Mouse (Mus musculus) intestine, embryonic 15.5 days (tissue): ENCODE data around the gene Bhmt2. TPM values are rescaled to one million over a fixed set of nuclear protein-coding genes. Genes with fewer than 3 reads are reported as not detected.

ENCODE experiments used
- ATAC-seq: fragments of 200-750 bp; cut with Nextera tagmentation; 2 replicates; pipeline ENCODE4 v1.8.0; 2017; ENCODE audit warnings: moderate TSS enrichment, moderate library complexity
- H3K27ac ChIP-seq: fragments of 300-500 bp; sonication (generic); 2 replicates; pipeline ENCODE4 v1.5.1; 2015; ENCODE audit warnings: mild to moderate bottlenecking, inconsistent platforms
- H3K27me3 ChIP-seq: fragments of 300-500 bp; sonication (generic); replicated peaks from 2 replicates; pipeline ENCODE4 v1.6.1; 2015; ENCODE audit warnings: inconsistent platforms
- H3K36me3 ChIP-seq: fragments of 300-500 bp; sonication (generic); 2 replicates; pipeline ENCODE4 v1.6.1; 2015; ENCODE audit warnings: inconsistent platforms
- H3K4me1 ChIP-seq: fragments of 300-500 bp; sonication (generic); replicated peaks from 2 replicates; pipeline ENCODE4 v1.6.1; 2015; ENCODE audit warnings: inconsistent platforms
- H3K4me2 ChIP-seq: fragments of 300-500 bp; sonication (generic); replicated peaks from 2 replicates; pipeline ENCODE4 v1.6.1; 2015; ENCODE audit warnings: mild to moderate bottlenecking, inconsistent platforms
- H3K4me3 ChIP-seq: fragments of 300-500 bp; sonication (generic); replicated peaks from 2 replicates; pipeline ENCODE4 v1.5.1; 2015; ENCODE audit warnings: inconsistent platforms
- H3K9ac ChIP-seq: fragments of 300-500 bp; sonication (generic); 2 replicates; pipeline ENCODE4 v1.6.1; 2015; ENCODE audit warnings: inconsistent platforms
- H3K9me3 ChIP-seq: fragments of 300-500 bp; sonication (generic); 2 replicates; pipeline ENCODE4 v1.6.1; 2016; ENCODE audit warnings: inconsistent platforms
- WGBS: fragments of 180-500 bp; shearing (Covaris S2); methylation state at CpG from one replicate; pipeline ENCODE4 v1.1.7; 2015; 5-methylcytosine and 5-hydroxymethylcytosine counted together
- polyA plus RNA-seq: library from polyadenylated mRNA; unstranded; fragments of >200 nt; fragmentation: Nextera tagmentation; extraction: Ambion mirVana; gene quantifications from 2 replicates; pipeline ENCODE4 v1.2.1, GENCODE M21; 2015

Bhmt2 gene
- polyA plus RNA-seq, 1 experiment from 2014 or later: 0.57 TPM

DNA sequence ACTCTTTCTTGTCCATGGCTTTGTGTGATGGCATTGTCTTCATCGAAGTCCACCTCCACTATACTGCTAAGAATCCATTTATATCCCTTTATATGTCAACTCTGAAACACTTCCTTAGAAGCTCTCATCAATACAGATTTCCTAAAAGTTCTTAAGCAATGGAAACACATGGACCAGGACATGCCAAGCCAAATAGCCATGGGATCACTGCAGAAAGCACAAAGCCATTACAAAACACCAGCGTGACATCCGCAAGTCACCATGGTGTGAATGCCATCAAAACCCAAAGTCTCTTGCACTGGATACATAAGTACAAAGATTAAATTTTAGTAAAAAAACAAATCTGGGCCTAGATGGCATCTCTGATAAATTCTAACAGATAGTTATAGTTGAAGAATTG lies 15.5 kb upstream of the Bhmt2 start:
- Histone ChIP-seq H3K36me3 (no peaks in the 10 kb centered on the region), H3K9ac (no peak overlapping the region), H3K4me2 (no peak overlapping the region), H3K4me1 (no peaks in the 10 kb centered on the region), H3K4me3 (no peak overlapping the region), H3K27me3 (no peaks in the 10 kb centered on the region), H3K27ac (no peak overlapping the region), H3K9me3 (no peaks in the 10 kb centered on the region)
- no peak for ATAC-seq
- WGBS: 91% methylated on average over 3 of the region's 3 CpGs

DNA sequence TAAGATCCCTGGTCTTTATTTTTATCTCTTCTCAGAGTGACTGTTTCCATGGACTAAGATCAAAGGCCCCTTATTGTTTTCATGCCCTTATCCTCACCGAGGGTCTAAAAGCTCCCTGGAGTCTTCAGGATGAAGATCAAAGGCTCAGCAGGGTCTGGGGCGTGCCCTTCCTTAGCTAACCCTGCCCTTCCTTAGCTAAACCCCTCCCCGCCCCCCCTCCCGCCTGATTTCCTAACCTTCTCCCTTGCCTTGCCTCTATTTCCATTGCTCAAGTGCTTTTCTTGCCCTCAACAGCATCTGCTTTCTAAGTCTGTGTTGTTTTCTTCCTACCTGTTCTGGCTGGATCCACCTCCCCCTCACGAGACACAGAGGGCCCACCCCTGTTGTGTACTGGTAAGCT lies 13.2 kb upstream of the Bhmt2 start:
- WGBS: 25% methylated on average over 5 of the region's 5 CpGs
- Histone ChIP-seq H3K4me1 (no peaks in the 10 kb centered on the region), H3K4me3 (no peak overlapping the region), H3K9me3 (no peaks in the 10 kb centered on the region), H3K4me2 (no peak overlapping the region), H3K36me3 (no peaks in the 10 kb centered on the region), H3K27ac (no peak overlapping the region), H3K9ac (no peak overlapping the region), H3K27me3 (no peaks in the 10 kb centered on the region)
- no peak for ATAC-seq

DNA sequence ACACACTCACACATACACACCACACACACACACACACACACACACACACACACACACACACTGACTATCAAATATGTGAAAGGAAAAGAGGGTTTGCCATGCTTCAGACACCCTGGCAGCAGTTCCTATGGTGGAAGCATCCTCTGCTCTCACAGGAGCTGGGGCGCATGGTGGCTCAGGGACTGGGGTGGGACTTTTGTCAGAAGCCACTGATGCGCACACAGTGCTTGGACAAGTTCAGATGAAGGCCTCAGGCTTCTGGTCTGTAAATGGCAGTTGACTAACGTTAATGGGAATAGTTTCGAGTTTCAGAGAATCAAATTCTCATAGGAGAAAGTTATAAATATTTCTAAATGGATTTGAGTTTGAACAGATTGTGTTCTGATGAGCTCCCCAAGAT lies 11.1 kb upstream of the Bhmt2 start:
- no peaks in the 10 kb centered on the region for H3K27me3 ChIP-seq
- no peak overlapping the region for H3K4me3 ChIP-seq
- H3K9me3 ChIP-seq: no peaks in the 10 kb centered on the region
- H3K27ac ChIP-seq: no peak overlapping the region
- no peak for ATAC-seq
- no peaks in the 10 kb centered on the region for H3K36me3 ChIP-seq
- no peak overlapping the region for H3K9ac ChIP-seq
- H3K4me2 ChIP-seq: no peak overlapping the region
- 85% methylated on average over 4 of the region's 4 CpGs for WGBS
- H3K4me1 ChIP-seq: no peaks in the 10 kb centered on the region

DNA sequence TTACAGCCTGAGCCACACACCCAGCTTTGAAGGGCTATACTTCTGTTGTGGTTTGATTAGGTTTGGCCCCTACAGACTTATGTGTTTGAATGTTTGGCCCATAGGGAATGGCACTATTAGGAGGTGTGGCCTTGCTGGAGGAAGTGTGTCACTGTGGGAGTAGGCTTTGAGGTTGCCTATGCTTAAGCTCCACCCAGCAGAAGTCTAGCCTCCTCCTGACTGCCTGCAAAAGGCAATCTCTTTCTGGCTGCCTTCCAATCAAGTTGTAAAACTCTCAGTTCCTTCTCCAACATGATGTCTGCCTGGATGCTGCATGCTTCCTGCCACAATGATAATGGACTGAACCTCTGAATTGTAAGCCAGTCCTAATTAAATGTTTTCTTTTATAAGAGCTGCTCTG lies 9.2 kb upstream of the Bhmt2 start:
- H3K4me1 ChIP-seq: no peaks in the 10 kb centered on the region
- no peak overlapping the region for H3K9ac ChIP-seq
- H3K36me3 ChIP-seq: no peaks in the 10 kb centered on the region
- no peak overlapping the region for H3K4me2 ChIP-seq
- H3K9me3 ChIP-seq: no peaks in the 10 kb centered on the region
- no peak overlapping the region for H3K4me3 ChIP-seq
- ATAC-seq: peak; percentile 84
- no peaks in the 10 kb centered on the region for H3K27me3 ChIP-seq
- H3K27ac ChIP-seq: no peak overlapping the region

DNA sequence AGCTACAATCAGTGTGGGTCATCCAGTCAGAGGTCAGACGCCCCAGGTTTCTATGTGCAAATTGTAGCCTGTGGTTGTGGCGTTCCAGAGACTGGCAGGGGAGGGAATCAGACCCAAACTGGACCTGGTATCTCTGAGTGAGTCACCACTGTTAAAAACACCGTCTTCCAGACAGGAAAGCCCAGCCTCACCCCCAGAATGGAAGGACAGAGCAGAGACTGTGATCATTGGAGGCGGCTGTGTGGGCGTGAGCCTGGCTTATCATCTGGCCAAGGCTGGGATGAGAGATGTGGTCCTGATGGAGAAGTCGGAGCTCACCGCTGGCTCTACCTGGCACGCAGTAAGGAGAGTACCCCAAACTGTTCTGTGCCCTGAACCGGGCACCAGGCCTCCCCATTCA lies 2.8 kb upstream of the Bhmt2 start:
- ATAC-seq: no peak
- H3K4me1 ChIP-seq: peaks cover 5% of the 10 kb centered on the region; the same call in 1 of the 2 replicates
- H3K9me3 ChIP-seq: no peaks in the 10 kb centered on the region
- H3K36me3 ChIP-seq: no peaks in the 10 kb centered on the region
- peaks cover 8% of the 10 kb centered on the region for H3K27me3 ChIP-seq
- no peak overlapping the region for H3K4me2 ChIP-seq
- 71% methylated on average over 9 of the region's 9 CpGs for WGBS
- H3K4me3 ChIP-seq: no peak overlapping the region
- H3K27ac ChIP-seq: no peak overlapping the region
- H3K9ac ChIP-seq: no peak overlapping the region

DNA sequence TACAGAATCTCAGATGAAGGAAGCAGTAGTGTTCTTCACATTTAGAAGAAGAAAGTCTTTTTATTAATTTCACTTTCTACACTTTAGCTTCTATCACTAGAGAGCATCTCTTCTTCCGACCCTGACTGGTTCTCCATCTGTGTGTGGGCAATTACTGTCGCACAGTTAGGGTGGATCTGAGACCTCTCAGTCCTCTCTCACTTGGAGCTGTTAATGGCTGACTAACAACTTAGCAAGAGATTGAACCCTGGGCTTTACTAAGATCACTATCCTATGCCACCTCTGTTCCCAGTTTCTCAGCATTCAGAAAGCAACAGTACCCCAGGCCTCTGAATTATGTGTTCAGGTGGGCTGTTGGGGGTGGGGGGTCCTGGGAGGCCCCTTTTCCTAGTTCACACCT lies 806 bp downstream of the Bhmt2 start:
- H3K9me3 ChIP-seq: no peaks in the 10 kb centered on the region
- no peaks in the 10 kb centered on the region for H3K36me3 ChIP-seq
- no peak overlapping the region for H3K4me3 ChIP-seq
- no peak overlapping the region for H3K9ac ChIP-seq
- H3K27ac ChIP-seq: no peak overlapping the region
- H3K4me1 ChIP-seq: peaks cover 5% of the 10 kb centered on the region; the same call in 1 of the 2 replicates
- ATAC-seq: no peak
- H3K27me3 ChIP-seq: peaks cover 8% of the 10 kb centered on the region
- WGBS: 61% methylated on average over 2 of the region's 2 CpGs
- H3K4me2 ChIP-seq: no peak overlapping the region

DNA sequence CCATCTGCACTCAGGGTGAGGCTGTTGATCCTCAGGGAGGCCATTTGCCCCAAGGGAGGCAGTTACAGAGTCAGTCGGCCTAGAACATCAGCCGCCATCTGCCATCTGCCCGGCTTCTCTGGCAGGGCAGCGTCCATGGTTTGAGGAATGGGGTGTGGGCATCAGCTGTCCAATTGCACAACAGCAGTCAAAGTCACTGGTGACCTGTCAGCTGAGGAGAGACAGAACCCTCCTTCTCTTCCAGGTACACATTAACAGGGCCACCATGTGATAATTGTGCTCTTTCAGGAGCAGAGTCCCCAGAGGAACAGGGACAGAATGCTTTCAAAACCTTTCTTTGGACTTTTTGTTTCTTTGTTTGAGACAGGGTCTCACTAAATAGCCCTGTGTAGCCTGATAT lies 1.7 kb downstream of the Bhmt2 start:
- Histone ChIP-seq H3K4me2 (no peak overlapping the region), H3K27ac (no peak overlapping the region), H3K9me3 (no peaks in the 10 kb centered on the region), H3K4me1 (peaks cover 5% of the 10 kb centered on the region; the same call in 1 of the 2 replicates), H3K9ac (no peak overlapping the region), H3K36me3 (no peaks in the 10 kb centered on the region), H3K27me3 (peaks cover 8% of the 10 kb centered on the region), H3K4me3 (no peak overlapping the region)
- 95% methylated on average over 4 of the region's 4 CpGs for WGBS
- no peak for ATAC-seq

DNA sequence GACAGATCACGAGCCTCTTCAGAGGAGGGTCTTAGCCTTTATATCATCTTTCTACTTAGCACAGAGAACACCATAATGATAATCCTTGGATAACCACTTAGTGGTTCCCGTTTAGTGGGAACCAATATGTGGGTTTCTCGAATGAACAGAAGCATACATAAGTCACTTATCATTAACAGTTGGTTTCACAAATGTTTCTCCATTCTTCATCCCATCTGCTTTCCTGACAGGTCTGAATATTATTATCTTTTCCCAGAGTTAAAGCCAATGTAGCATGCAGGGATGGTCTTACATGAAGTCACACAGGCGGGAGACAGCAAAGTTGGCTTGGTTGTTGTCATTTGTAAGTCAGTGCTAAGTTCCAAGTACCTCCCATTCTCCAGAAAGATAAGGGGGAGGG lies 6.5 kb downstream of the Bhmt2 start:
- Histone ChIP-seq H3K36me3 (no peaks in the 10 kb centered on the region), H3K27me3 (no peaks in the 10 kb centered on the region), H3K4me1 (no peaks in the 10 kb centered on the region), H3K4me2 (no peak overlapping the region), H3K9ac (no peak overlapping the region), H3K27ac (no peak overlapping the region), H3K4me3 (no peak overlapping the region), H3K9me3 (no peaks in the 10 kb centered on the region)
- 92% methylated on average over 4 of the region's 4 CpGs for WGBS
- ATAC-seq: no peak

DNA sequence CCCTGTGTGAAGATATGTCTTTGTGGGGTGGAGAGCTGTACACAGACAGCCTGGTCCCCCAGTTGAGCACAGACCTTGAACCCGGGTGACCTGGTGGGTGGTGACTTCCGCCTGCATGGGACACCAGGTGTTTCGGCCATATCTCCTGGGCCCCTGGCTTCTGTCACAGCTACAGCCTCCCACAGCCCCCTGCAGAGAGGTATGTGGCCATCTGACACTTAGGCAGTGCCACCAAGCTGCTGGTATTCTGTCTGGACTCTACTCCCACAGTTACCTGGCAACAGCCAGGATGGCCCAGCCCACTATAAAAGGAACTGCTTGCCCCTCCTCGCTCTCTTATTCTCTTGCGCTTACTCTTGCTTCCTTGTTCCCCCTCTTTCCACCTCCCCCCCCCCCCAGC lies 16.2 kb downstream of the Bhmt2 start:
- H3K36me3 ChIP-seq: no peaks in the 10 kb centered on the region
- H3K9ac ChIP-seq: no peak overlapping the region
- no peaks in the 10 kb centered on the region for H3K4me1 ChIP-seq
- H3K27me3 ChIP-seq: no peaks in the 10 kb centered on the region
- no peak overlapping the region for H3K4me2 ChIP-seq
- H3K27ac ChIP-seq: no peak overlapping the region
- no peak overlapping the region for H3K4me3 ChIP-seq
- ATAC-seq: no peak
- 74% methylated on average over 5 of the region's 5 CpGs for WGBS
- H3K9me3 ChIP-seq: no peaks in the 10 kb centered on the region

DNA sequence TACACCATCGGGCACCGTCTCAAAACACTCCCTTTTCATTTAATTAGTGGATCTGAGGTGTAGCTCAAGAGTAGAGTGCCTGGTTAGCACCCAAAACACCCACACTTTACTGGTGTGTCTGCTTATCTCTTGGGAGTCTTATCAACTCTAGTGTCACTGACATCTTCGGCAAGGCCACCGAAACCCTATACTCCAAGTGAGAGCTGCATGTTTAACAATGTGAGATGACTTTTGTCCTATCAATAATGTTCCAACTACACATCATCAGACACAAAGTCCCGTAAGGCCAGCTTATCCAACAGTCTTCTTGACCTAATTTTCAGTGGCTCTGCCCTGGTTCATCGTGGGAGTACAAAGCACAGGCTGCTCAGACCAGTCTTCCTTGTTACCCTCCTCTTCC lies 20.7 kb downstream of the Bhmt2 start:
- Histone ChIP-seq H3K27ac (no peak overlapping the region), H3K4me2 (no peak overlapping the region), H3K27me3 (no peaks in the 10 kb centered on the region), H3K36me3 (no peaks in the 10 kb centered on the region), H3K4me3 (no peak overlapping the region), H3K9ac (no peak overlapping the region), H3K9me3 (no peaks in the 10 kb centered on the region), H3K4me1 (no peaks in the 10 kb centered on the region)
- 92% methylated on average over 6 of the region's 6 CpGs for WGBS
- no peak for ATAC-seq

DNA sequence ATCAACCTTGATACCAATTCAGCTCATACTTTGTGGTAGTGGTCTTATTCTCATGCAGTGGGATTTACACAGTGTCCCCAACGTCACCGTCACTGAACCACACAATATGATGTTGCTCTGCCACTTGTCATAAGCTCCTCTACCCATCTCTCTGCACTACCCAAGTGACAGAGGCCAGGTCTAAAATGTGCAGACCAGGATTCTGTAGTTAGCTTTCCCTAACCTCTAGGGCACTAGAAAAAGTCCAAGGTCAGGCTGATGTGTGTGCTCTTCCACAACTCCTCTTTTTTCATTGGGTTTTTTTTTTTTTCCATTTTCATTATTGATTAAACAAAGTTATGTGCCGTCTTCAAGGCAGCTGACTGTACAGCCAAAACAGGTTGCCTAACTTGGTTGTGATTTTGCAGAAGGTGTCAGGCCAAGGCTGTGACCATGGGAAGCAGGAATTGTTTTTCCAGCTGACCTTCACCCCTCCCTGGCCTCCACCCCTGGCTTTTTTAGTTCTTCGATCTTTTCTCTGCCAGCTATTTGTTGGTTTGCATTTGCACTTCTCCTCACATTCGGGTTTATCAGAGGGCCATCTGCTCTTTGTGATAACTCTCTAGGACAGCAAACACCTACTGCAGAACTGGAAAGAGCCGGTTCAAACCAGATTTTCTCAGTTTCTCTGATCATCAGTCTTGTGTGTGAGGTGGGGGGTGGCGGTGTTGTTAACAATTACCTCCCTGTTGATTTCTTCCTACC lies 25.5 kb downstream of the Bhmt2 start:
- 63% methylated on average over 7 of the region's 7 CpGs for WGBS
- H3K9me3 ChIP-seq: no peaks in the 10 kb centered on the region
- no peak for ATAC-seq
- H3K27ac ChIP-seq: no peak overlapping the region
- no peak overlapping the region for H3K4me3 ChIP-seq
- no peak overlapping the region for H3K4me2 ChIP-seq
- no peaks in the 10 kb centered on the region for H3K27me3 ChIP-seq
- no peaks in the 10 kb centered on the region for H3K4me1 ChIP-seq
- H3K36me3 ChIP-seq: no peaks in the 10 kb centered on the region
- H3K9ac ChIP-seq: no peak overlapping the region

DNA sequence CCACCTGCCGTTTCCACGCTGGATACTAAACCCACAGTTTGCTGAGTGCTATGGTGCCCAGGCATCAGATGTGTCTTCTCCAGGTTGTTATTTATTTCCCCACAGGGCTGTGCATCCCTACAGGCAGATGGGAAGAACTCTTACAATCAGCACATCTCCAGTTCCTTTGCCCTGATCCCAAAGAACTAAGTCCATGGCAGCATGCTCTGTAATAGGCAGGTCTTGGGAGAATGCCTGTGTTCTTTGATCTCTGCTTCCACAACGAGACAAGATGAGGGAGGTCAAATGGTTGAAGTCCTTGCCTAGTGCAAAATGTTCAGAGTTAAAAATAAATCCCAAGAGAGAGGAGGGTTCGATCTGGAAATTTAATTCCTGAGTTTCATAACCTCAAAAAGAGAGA lies 34.5 kb downstream of the Bhmt2 start:
- Histone ChIP-seq H3K4me3 (no peak overlapping the region), H3K27me3 (no peaks in the 10 kb centered on the region), H3K9ac (no peak overlapping the region), H3K4me1 (no peaks in the 10 kb centered on the region), H3K27ac (no peak overlapping the region), H3K4me2 (no peak overlapping the region), H3K36me3 (no peaks in the 10 kb centered on the region), H3K9me3 (no peaks in the 10 kb centered on the region)
- 64% methylated on average over 4 of the region's 4 CpGs for WGBS
- no peak for ATAC-seq
